Mouse (Mus musculus): ENCODE measurements around the gene Wdr89.

The Wdr89 gene

GRCm38 (mm10) chr12:75668221-75668620 is 1.1 kb downstream of the Wdr89 start:
- DNase-seq = no peak

GRCm38 (mm10) chr12:75666939-75667338 is 2.4 kb downstream of the Wdr89 start:
- DNase-seq = no peak

- DNase-seq = no peak
Measured at GRCm38 (mm10) chr12:75664516-75664810, 4.9 kb downstream of the Wdr89 start.

GRCm38 (mm10) chr12:75663646-75664515 is 5.5 kb downstream of the Wdr89 start:
- DNase-seq = no peak

GRCm38 (mm10) chr12:75662376-75662775 is 7.0 kb downstream of the Wdr89 start:
- DNase-seq = no peak

- no peak for DNase-seq
Measured at GRCm38 (mm10) chr12:75658403-75658802, 10.9 kb downstream of the Wdr89 start.

- peak in 1 of 2 experiments; percentile 27 for DNase-seq
Measured at GRCm38 (mm10) chr12:75656580-75656979, 12.8 kb downstream of the Wdr89 start.

- DNase-seq = no peak
Measured at GRCm38 (mm10) chr12:75654247-75654801, 15.0 kb downstream of the Wdr89 start.

GRCm38 (mm10) chr12:75649706-75650093 is 19.6 kb downstream of the Wdr89 start:
- no peak for DNase-seq

GRCm38 (mm10) chr12:75649058-75649705 is 20.2 kb downstream of the Wdr89 start:
- no peak for DNase-seq

GRCm38 (mm10) chr12:75648281-75648680 is 21.1 kb downstream of the Wdr89 start:
- DNase-seq = no peak

GRCm38 (mm10) chr12:75647663-75648062 is 21.7 kb downstream of the Wdr89 start:
- no peak for DNase-seq

GRCm38 (mm10) chr12:75645780-75646179 is 23.6 kb downstream of the Wdr89 start:
- no peak for DNase-seq

GRCm38 (mm10) chr12:75641726-75642125 is 27.6 kb downstream of the Wdr89 start:
- DNase-seq = no peak

- DNase-seq = no peak
Measured at GRCm38 (mm10) chr12:75638345-75638744, 31.0 kb downstream of the Wdr89 start.

GRCm38 (mm10) chr12:75637103-75637502 is 32.2 kb downstream of the Wdr89 start:
- no peak for DNase-seq

GRCm38 (mm10) chr12:75635771-75636430 is 33.4 kb downstream of the Wdr89 start:
- DNase-seq = no peak

- no peak for DNase-seq
Measured at GRCm38 (mm10) chr12:75629618-75630017, 39.7 kb downstream of the Wdr89 start.

- DNase-seq = no peak
Measured at GRCm38 (mm10) chr12:75623292-75623691, 46.0 kb downstream of the Wdr89 start.

- no peak for DNase-seq
Measured at GRCm38 (mm10) chr12:75622835-75623234, 46.5 kb downstream of the Wdr89 start.

- DNase-seq = no peak
Measured at GRCm38 (mm10) chr12:75616841-75617240, 52.5 kb downstream of the Wdr89 start.

- peak in 1 of 2 experiments; percentile 11 for DNase-seq
Measured at GRCm38 (mm10) chr12:75616158-75616791, 53.1 kb downstream of the Wdr89 start.

- DNase-seq = no peak
Measured at GRCm38 (mm10) chr12:75615556-75615955, 53.8 kb downstream of the Wdr89 start.

Measured in lung, adult 18-20 months (tissue).